Mouse (Mus musculus): ENCODE data around the gene Ergic3. TPM values are rescaled to one million over a fixed set of nuclear protein-coding genes. Genes with fewer than 3 reads are reported as not detected.

Ergic3 gene
- polyA plus RNA-seq, 2 experiments: 72.8 to 95.7 TPM

DNA sequence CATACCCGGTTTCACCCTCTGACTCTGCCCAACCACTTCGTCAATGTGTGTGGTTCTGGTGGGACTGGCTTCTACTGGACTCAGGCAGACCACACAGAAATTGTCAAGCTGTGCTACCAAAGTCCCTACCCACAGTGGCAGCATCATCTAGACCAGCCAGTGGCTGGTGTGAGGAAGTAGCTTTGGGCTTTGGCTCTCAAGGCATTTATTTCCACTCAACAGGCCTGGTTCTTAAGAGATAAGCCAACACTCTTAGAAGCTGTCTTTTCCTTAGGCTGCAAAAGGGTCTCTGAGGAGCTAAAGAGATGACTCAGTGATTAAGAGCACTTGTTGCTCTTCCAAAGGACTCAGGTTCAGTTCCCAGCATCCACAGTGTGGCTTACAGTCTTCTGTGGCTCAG lies 13.9 kb downstream of the Ergic3 start:
- H3K9ac ChIP-seq (replicated peaks): no peak overlapping the region
- H3K36me3 ChIP-seq (replicated peaks; ENCODE audit: control insufficient read depth, insufficient read depth, low read depth): peaks cover 2% of the 10 kb centered on the region; the same call in 1 of the 2 replicates
- TF ChIP-seq EP300 (IDR thresholded peaks at IDR 0.05; ENCODE audit: low read depth) (no peak), CTCF (IDR thresholded peaks at IDR 0.05; ENCODE audit: low read depth) (no peak)
- no peaks in the 10 kb centered on the region for H3K27me3 ChIP-seq (ENCODE audit: control insufficient read depth, insufficient read depth, low read length)
- peak in 1 of 3 experiments; percentile 35 for DNase-seq (ENCODE audit: low read depth in 3 of 3, low spot score in 3 of 3)
- WGBS (ENCODE audit: insufficient replicate concordance): 61% methylated on average over 2 of the region's 2 CpGs
- no peaks in the 10 kb centered on the region for H3K9me3 ChIP-seq (ENCODE audit: control insufficient read depth, low read length)
- H3K4me3 ChIP-seq (ENCODE audit: insufficient read depth in 1 of 2, low read depth in 2 of 2, low read length in 2 of 2): no peak overlapping the region
- no peak overlapping the region for H3K4me2 ChIP-seq (ENCODE audit: low read depth)
- peak overlapping the region; percentile 19 for H3K27ac ChIP-seq
- ATAC-seq (ENCODE audit: insufficient read depth): peak; percentile 65
- peaks cover 23 to 33% of the 10 kb centered on the region in 2 experiments for H3K4me1 ChIP-seq (replicated peaks; ENCODE audit: control insufficient read depth in 2 of 2, insufficient read depth in 2 of 2, low read length in 1 of 2)

DNA sequence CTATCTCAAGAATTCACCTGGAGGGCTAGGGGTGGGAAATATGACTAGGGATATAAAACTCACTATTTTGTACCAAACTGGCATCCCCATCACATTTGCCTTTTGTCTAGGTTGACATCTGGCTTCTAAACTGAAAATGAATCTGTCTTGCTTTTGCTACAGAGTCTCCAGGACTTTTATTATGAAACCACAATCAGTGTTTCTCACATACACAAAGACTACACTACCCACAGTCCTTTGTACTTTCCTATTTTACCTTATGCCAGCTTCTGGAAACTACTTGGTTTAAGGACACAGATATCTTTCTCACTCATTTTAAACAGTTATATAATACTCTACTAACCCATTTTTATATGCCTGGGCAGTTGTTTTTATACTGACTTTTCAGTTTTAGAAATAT lies 17.6 kb downstream of the Ergic3 start:
- no peak for DNase-seq (ENCODE audit: low read depth in 3 of 3, low spot score in 3 of 3)
- H3K27ac ChIP-seq: no peak overlapping the region
- no peaks in the 10 kb centered on the region for H3K27me3 ChIP-seq (ENCODE audit: control insufficient read depth, insufficient read depth, low read length)
- H3K4me2 ChIP-seq (ENCODE audit: low read depth): no peak overlapping the region
- peaks cover 21 to 30% of the 10 kb centered on the region in 2 experiments for H3K4me1 ChIP-seq (replicated peaks; ENCODE audit: control insufficient read depth in 2 of 2, insufficient read depth in 2 of 2, low read length in 1 of 2)
- H3K9ac ChIP-seq (replicated peaks): no peak overlapping the region
- ATAC-seq (ENCODE audit: insufficient read depth): no peak
- no peaks in the 10 kb centered on the region for H3K36me3 ChIP-seq (replicated peaks; ENCODE audit: control insufficient read depth, insufficient read depth, low read depth)
- TF ChIP-seq CTCF (IDR thresholded peaks at IDR 0.05; ENCODE audit: low read depth) (no peak), EP300 (IDR thresholded peaks at IDR 0.05; ENCODE audit: low read depth) (no peak)
- no peak overlapping the region for H3K4me3 ChIP-seq (ENCODE audit: insufficient read depth in 1 of 2, low read depth in 2 of 2, low read length in 2 of 2)
- H3K9me3 ChIP-seq (ENCODE audit: control insufficient read depth, low read length): no peaks in the 10 kb centered on the region

DNA sequence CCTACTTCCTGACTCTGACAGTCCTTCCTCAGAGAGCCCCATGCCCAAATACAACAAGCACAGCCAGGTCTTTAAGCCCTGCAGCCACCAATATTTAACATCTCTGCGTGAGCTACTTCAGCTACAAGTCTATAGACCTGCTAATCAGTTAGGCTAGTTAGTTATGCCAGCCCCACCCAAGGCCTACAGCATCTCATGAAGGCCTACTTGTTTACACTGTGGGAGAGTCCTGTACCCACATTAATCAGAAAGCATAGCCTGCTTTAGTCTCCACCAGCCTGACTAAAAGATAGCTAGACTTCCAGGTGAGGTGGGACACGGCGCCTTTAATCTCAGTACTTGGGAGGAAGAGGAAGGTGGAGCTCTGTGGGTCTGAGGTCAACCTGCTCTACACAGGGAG lies 31.5 kb downstream of the Ergic3 start:
- WGBS (ENCODE audit: insufficient replicate concordance): 57% methylated on average over 3 of the region's 3 CpGs
- no peaks in the 10 kb centered on the region for H3K4me1 ChIP-seq (replicated peaks; ENCODE audit: control insufficient read depth in 2 of 2, insufficient read depth in 2 of 2, low read length in 1 of 2)
- no peak overlapping the region for H3K9ac ChIP-seq (replicated peaks)
- TF ChIP-seq EP300 (IDR thresholded peaks at IDR 0.05; ENCODE audit: low read depth): no peak
- TF ChIP-seq CTCF (IDR thresholded peaks at IDR 0.05; ENCODE audit: low read depth): no peak
- DNase-seq (ENCODE audit: low read depth in 3 of 3, low spot score in 3 of 3) (no peak), ATAC-seq (ENCODE audit: insufficient read depth) (no peak)
- no peak overlapping the region for H3K27ac ChIP-seq
- H3K4me2 ChIP-seq (ENCODE audit: low read depth): no peak overlapping the region
- H3K36me3 ChIP-seq (replicated peaks; ENCODE audit: control insufficient read depth, insufficient read depth, low read depth): no peaks in the 10 kb centered on the region
- H3K4me3 ChIP-seq (ENCODE audit: insufficient read depth in 1 of 2, low read depth in 2 of 2, low read length in 2 of 2): no peak overlapping the region
- H3K27me3 ChIP-seq (ENCODE audit: control insufficient read depth, insufficient read depth, low read length): no peaks in the 10 kb centered on the region
- no peaks in the 10 kb centered on the region for H3K9me3 ChIP-seq (ENCODE audit: control insufficient read depth, low read length)

DNA sequence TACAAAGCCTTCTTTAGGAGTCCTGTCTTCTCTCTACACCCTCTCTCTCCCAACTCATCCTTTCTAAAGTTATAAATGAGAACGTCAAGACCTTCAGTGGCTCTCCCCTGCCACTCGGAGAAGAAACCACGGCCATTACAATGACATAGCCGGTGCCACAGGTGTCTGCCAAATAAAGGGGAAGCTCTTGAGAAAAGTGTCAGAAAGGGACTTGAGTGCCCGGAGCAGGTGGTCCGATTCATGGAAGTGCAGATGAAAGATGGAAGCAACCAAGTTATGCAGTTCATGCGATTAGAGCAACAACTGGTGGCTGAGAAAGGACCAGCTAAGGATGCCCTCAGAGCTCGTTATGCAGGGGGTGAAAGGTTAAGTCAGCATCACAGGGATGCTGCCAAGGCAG lies 35.1 kb downstream of the Ergic3 start:
- WGBS (ENCODE audit: insufficient replicate concordance): 60% methylated on average over 8 of the region's 8 CpGs
- TF ChIP-seq CTCF (IDR thresholded peaks at IDR 0.05; ENCODE audit: low read depth): no peak
- no peak for TF ChIP-seq EP300 (IDR thresholded peaks at IDR 0.05; ENCODE audit: low read depth)
- no peak overlapping the region for H3K27ac ChIP-seq
- H3K4me1 ChIP-seq (replicated peaks; ENCODE audit: control insufficient read depth in 2 of 2, insufficient read depth in 2 of 2, low read length in 1 of 2): no peaks in the 10 kb centered on the region
- H3K4me2 ChIP-seq (ENCODE audit: low read depth): no peak overlapping the region
- no peaks in the 10 kb centered on the region; the same call in 1 of the 2 replicates for H3K27me3 ChIP-seq (ENCODE audit: control insufficient read depth, insufficient read depth, low read length)
- H3K4me3 ChIP-seq (ENCODE audit: insufficient read depth in 1 of 2, low read depth in 2 of 2, low read length in 2 of 2): no peak overlapping the region
- no peaks in the 10 kb centered on the region for H3K36me3 ChIP-seq (replicated peaks; ENCODE audit: control insufficient read depth, insufficient read depth, low read depth)
- no peaks in the 10 kb centered on the region for H3K9me3 ChIP-seq (ENCODE audit: control insufficient read depth, low read length)
- no peak for DNase-seq (ENCODE audit: low read depth in 3 of 3, low spot score in 3 of 3)
- H3K9ac ChIP-seq (replicated peaks): no peak overlapping the region
- no peak for ATAC-seq (ENCODE audit: insufficient read depth)

DNA sequence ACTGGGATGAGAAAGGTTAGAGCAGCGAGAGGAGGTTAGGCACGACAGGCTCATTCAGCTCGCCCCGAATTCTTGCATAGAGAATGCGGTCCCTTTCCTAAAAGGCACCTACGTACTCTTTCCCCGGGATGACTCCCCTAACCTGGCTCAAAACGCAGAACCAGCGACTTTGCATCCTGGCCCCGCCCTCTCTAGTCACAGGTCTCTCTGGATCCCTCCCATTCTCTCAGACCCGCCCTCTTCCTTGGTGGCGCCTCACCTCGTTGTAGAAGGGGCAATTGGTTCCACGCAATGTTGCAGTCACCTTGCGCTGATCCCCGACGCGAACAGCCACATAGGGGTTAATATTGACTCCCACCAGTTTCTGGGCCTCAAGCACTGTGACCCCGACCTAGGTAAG lies 40.1 kb downstream of the Ergic3 start:
- Histone ChIP-seq H3K4me3 (ENCODE audit: insufficient read depth in 1 of 2, low read depth in 2 of 2, low read length in 2 of 2) (no peak overlapping the region), H3K4me1 (replicated peaks; ENCODE audit: control insufficient read depth in 2 of 2, insufficient read depth in 2 of 2, low read length in 1 of 2) (no peaks in the 10 kb centered on the region), H3K27ac (no peak overlapping the region), H3K27me3 (ENCODE audit: control insufficient read depth, insufficient read depth, low read length) (no peaks in the 10 kb centered on the region; the same call in 1 of the 2 replicates), H3K9me3 (ENCODE audit: control insufficient read depth, low read length) (no peaks in the 10 kb centered on the region), H3K4me2 (ENCODE audit: low read depth) (0 out of 2 replicates have a peak overlapping the region, but pooled peaks have one; percentile 18), H3K36me3 (replicated peaks; ENCODE audit: control insufficient read depth, insufficient read depth, low read depth) (no peaks in the 10 kb centered on the region), H3K9ac (replicated peaks) (no peak overlapping the region)
- 11% methylated on average over 19 of the region's 19 CpGs for WGBS (ENCODE audit: insufficient replicate concordance)
- no peak for ATAC-seq (ENCODE audit: insufficient read depth)
- TF ChIP-seq EP300 (IDR thresholded peaks at IDR 0.05; ENCODE audit: low read depth) (no peak), CTCF (IDR thresholded peaks at IDR 0.05; ENCODE audit: low read depth) (no peak)
- DNase-seq (ENCODE audit: low read depth in 3 of 3, low spot score in 3 of 3): no peak

Data from liver, embryonic 14.5 days (tissue).